Mouse (Mus musculus): ENCODE measurements around the gene Rbfox3.
A peak's percentile ranks its signal among the peaks of the same experiment; 100 is the strongest.

The Rbfox3 gene

DNA sequence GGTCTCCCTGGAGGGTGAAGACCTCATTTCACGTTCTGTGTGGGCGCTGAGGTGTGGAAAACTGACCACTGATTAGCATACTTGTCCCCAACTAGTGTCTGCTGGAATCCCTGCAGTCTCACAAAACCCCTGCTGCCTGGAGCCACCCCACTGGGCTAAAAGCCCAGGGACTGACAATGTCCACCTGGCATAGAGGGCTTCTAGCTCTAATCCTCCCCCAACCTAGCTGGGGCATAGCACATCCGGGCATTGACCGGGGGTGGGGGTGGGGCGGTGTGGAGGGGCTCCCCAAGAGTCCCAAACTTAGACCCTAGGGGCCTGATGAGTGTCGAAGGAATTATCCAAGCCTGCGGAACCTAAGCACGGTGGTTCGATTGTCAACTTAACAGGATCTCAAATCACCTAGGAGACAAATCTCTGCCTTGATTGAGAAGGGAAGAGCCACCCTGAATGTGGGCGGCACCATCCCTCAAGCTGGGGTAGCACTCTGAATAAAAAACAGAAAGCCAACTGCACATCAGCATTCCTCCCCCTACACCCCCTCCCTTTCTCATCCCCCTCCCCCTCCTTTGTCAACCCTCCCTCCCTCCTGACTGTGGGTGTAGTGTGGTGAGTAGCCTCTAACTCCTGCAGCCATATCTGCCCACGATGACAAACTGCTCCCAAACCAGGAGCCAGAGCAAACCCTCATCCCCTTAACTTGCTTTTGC, 29.5 kb downstream of the Rbfox3 start:
- peak; percentile 11 for DNase-seq (ENCODE audit: low read depth, low spot score)

GRCm38 (mm10) chr11:118879466-118880150, 31.8 kb downstream of the Rbfox3 start:
- peak; percentile 17 for DNase-seq (ENCODE audit: low read depth, low spot score)

- no peak for DNase-seq (ENCODE audit: low read depth, low spot score)
Observed at GRCm38 (mm10) chr11:118878605-118879245, 32.7 kb downstream of the Rbfox3 start.

DNA sequence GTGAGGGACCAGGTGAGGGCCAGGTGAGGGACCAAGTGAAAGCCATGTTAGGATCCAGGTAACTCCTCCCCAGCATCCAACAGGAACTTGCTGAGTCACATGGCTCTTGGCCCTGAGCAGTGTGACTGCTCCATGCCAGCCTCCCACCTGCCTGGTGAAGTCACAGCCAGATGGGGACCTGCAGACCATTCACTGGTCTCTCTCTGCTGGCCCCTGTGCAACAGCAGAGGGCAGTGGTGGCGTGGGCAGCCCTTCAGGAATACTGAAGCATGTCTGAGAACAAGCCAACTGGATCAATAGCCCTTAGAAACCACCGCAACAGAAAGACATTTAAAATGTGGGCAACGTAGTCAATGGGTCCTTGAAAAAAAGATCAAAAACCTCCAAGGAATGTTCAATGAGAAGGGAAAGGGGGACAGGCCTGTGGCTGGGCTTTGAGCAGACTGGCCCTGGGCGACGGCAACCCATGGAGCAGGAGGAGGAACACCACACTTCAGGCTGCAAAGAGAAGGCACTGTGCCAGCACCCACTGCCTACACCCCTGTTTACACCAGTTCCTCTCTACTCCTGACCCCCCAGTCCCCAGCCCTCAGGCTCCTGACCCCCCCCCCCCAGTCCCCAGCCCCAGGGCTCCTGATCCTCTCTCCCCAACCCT, 36.0 kb downstream of the Rbfox3 start:
- DNase-seq (ENCODE audit: low read depth, low spot score): no peak

- DNase-seq (ENCODE audit: low read depth, low spot score): no peak
Observed at GRCm38 (mm10) chr11:118874487-118875095, 36.8 kb downstream of the Rbfox3 start.

DNA sequence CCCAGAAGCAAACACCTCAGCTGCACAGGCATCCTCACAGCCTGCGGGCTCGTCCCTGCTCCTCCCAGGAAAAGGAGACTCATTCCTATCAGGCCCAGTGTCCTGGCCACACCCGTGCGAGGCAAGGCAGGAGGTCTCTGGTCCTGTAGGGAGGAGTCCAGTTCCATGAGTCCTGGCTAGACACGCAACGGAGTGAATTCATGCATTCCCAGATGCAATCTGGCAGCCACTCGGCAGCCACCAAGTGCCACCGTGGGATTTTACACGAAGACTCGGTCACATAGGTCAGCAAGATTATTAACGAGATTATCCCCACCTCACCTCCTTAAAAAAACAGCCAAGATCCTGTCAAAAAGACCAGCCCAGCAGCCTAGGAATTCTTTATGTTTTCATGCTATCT, 37.4 kb downstream of the Rbfox3 start:
- DNase-seq (ENCODE audit: low read depth, low spot score): no peak

- DNase-seq (ENCODE audit: low read depth, low spot score): no peak
Observed at GRCm38 (mm10) chr11:118871527-118871926, 39.9 kb downstream of the Rbfox3 start.

DNA sequence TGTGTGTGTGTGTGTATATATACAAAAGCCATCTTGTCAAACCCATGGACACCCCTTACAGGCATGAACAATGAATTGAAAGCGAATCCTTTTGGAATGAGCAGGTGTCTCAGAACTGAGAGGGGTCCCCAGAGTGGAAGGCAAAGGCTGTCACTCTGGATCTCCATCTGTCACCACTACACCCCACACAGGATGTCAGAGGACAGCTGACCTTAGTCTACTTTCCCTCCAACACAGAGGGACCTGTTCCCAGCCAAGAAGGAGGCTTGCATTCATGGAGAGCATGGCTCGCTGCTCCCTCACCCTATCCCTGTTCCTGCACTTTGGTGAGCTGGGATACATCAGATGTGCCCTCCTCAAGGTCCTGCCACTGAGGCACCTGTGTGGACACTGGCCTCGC, 48.0 kb downstream of the Rbfox3 start:
- no peak for DNase-seq (ENCODE audit: low read depth, low spot score)

DNA sequence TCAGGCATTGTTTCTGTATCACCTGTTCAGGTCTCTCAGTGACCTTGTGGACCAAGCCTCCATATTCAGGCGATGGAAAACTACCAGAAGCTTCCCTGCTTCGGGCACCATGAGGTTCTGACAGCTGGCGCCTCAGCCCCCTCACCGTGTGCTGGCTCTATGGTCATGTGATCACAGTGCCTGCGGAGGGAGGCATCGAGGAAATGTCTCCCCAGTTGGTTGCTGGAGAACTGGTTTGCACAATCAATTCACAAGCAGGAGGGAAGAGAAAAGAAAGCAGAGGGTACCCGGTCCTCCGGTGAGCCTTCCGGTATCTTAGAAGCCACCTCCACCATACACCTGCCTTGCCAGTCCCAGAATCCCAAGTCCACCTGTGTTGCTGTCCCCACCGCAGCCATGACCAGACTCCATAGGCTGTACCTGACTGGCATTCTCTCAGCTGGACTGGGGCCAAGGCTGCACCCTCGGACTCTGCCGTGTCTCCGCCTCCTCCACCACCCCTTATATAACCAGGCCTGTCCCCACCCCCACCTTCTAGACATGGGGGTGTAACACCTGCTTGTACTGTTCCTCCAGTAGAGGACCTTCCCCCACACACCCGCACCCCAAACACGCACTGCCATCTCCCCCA, 49.5 kb downstream of the Rbfox3 start:
- no peak for DNase-seq (ENCODE audit: low read depth, low spot score)

DNA sequence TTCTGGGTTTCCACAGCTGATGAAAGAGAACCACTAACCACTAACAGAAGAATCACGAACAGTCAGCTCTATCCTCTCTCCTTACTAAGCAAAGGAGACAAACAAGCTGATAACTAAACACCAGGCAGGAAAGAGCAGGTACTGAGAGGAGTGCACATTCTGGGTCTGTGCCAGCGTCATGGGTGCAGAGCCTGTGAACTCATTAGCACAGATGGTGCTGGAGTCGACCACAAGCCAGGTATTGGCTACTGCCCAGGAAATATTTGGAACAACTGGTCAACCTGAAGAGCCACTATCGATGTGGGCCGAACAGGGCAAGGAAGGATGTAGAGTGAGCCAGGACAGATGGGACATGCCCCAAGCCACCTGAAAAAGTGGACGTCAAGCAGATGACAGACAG, 50.2 kb downstream of the Rbfox3 start:
- DNase-seq (ENCODE audit: low read depth, low spot score): no peak

- DNase-seq (ENCODE audit: low read depth, low spot score): no peak
Observed at GRCm38 (mm10) chr11:118860812-118861211, 50.6 kb downstream of the Rbfox3 start.

DNA sequence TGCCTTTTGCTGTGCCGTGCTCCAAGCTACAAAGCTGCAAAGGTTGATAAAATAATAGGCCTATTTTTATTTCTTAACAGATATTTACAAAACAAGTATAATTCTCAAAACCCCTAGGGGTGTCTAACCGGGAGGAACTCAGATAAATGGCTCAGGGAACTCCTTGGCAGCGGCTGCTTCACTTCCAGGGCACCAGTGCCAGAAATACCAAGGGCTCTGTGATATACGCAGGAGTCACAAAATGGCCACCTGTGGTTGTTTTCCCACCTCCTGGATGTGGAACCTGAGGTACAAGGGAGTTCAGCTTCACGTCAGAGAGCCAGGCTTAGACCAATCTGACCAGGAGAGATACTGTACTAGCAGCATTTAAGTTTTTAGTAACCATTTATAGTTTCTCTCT, 51.6 kb downstream of the Rbfox3 start:
- no peak for DNase-seq (ENCODE audit: low read depth, low spot score)

DNA sequence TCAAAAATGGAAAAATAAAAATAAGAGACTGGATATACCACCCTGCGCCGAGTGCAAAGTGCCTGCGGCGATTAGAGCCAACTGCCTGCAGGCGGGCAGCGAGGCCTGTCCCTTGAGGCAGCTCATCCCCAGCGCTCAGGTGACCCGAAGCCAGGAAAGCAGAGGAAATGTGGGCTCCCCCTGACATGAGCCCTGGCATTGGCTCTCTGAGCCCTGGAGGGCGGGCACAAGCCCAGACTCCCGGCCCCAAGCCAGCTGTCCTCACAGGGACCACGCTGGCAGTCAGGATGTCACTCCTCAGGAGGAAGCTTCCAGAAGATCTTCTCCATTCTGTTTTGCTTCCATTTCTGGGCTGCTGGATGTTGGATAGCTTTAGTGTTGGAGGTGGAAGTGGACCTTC, 53.1 kb downstream of the Rbfox3 start:
- no peak for DNase-seq (ENCODE audit: low read depth, low spot score)

- DNase-seq (ENCODE audit: low read depth, low spot score): no peak
Observed at GRCm38 (mm10) chr11:118851391-118851790, 60.0 kb downstream of the Rbfox3 start.

- DNase-seq (ENCODE audit: low read depth, low spot score): no peak
Observed at GRCm38 (mm10) chr11:118847986-118848385, 63.4 kb downstream of the Rbfox3 start.

DNA sequence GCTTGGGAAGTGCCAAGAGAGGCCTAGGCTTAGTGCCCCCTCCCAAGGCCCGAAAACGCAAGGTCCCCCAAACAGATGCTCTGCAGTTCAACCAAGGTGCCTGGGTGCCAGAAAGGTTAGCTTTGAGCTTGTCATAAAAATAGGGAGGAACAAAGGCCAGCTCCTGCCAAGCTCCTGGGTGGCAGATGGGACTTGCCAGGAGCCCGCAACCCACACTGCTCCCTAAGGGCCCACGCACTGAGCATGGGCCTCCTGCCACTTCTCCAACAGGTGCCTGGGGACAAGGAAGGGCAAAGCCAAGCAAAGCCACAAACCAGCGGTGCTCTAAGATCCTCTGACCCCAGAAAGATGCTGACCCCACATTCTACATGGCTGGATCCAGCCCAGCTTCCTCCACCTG, 70.4 kb downstream of the Rbfox3 start:
- no peak for DNase-seq (ENCODE audit: low read depth, low spot score)

DNA sequence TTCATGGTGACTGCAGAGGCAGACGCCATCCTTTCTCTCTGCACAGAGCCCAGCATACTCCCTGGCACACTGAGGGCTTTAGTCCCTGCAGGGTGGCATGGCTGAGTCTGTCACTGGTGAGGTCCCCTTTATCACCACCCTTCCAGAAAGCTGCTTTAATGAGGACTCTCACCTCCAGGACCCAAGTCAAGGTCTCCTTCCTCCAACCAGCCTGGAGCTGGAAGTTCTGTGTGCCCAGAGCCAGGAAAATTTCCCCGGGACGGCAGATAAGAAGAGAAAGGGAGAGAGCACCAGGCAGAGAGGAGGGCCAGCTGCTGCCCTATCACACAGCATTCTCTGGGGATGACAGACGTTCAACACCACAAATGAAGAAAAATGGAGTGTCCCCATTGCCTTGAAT, 73.2 kb downstream of the Rbfox3 start:
- DNase-seq (ENCODE audit: low read depth, low spot score): no peak

DNA sequence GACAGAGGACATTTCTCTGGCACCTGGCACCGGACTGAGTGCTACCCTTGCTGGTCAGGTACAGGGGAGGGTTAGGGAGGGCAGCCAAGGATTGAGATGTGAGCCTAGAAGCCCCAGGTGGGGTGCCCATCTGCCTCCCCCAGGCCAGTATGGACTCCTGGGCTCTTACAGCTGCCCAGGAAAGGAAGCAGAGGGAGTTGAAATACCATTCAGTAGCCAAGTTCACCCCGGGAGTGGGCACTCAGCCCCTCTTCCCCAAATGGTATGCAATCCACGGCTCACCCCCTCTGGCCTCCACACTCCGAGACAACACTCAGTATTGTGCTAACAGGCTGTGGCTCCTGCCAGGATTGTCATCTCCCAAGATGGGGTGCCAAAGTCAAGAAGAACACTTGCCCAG, 74.5 kb downstream of the Rbfox3 start:
- DNase-seq (ENCODE audit: low read depth, low spot score): no peak

GRCm38 (mm10) chr11:118832793-118833481, 78.5 kb downstream of the Rbfox3 start:
- DNase-seq (ENCODE audit: low read depth, low spot score): no peak

DNA sequence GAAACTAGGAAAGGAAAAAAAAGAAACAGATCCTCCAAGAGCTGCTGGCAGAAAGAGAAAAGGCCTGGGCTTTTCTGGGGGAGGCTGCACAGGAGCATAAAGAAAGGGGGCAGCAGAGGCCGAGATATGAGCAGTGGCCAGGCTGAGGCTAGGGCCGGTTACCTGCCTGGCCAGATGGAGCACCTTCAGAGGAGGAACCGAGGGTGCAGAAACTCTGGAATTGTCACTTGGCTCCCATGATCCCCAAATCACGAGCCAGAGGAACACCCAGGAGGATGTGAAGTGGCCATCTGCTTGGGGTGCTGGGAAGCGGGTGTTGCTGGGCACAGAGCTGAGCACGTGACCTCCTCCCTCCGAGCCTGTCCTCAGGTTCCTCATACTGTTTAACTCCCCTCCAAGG, 79.7 kb downstream of the Rbfox3 start:
- no peak for DNase-seq (ENCODE audit: low read depth, low spot score)
